Mouse (Mus musculus): ENCODE data around the gene Cdk11b. TPM values are rescaled to one million over a fixed set of nuclear protein-coding genes. Genes with fewer than 3 reads are reported as not detected.
"Not testable (repeated sequence)": the region's sequence is repeated elsewhere in the genome, so short reads cannot be mapped to it uniquely, and the experiment has no call there.

Cdk11b gene
- total RNA-seq, 2 experiments from 2014 or later = 44.8 to 53.9 TPM

GRCm38 (mm10) chr4:155658961-155659360 is 34.3 kb downstream of the Cdk11b start:
- ATAC-seq (replicated peaks; ENCODE audit: poor library complexity, severe bottlenecking) = no peak

- no peak for ATAC-seq (replicated peaks; ENCODE audit: poor library complexity, severe bottlenecking)
These were observed 36.0 kb downstream of the Cdk11b start for GRCm38 (mm10) chr4:155660641-155661040.

GRCm38 (mm10) chr4:155666903-155667302 is 42.2 kb downstream of the Cdk11b start:
- ATAC-seq (replicated peaks; ENCODE audit: poor library complexity, severe bottlenecking) = peak; percentile 17; the same call in 1 of the 2 replicates

- peak; percentile 89 for ATAC-seq (replicated peaks; ENCODE audit: poor library complexity, severe bottlenecking)
These were observed 44.3 kb downstream of the Cdk11b start, which contains the start of gene Mib2 for GRCm38 (mm10) chr4:155668689-155669597. Gene Mib2, minus strand, starts transcription at chr4:155669198.

- no peak for ATAC-seq (replicated peaks; ENCODE audit: poor library complexity, severe bottlenecking)
These were observed 45.0 kb downstream of the Cdk11b start for GRCm38 (mm10) chr4:155669598-155670075.

- not testable (repeated sequence) for ATAC-seq (replicated peaks; ENCODE audit: poor library complexity, severe bottlenecking)
These were observed 45.6 kb downstream of the Cdk11b start for GRCm38 (mm10) chr4:155670236-155670635.

- ATAC-seq (replicated peaks; ENCODE audit: poor library complexity, severe bottlenecking) = no peak
These were observed 47.4 kb downstream of the Cdk11b start for GRCm38 (mm10) chr4:155672082-155672481.

GRCm38 (mm10) chr4:155675991-155676390 is 51.3 kb downstream of the Cdk11b start:
- ATAC-seq (replicated peaks; ENCODE audit: poor library complexity, severe bottlenecking) = peak; percentile 42; the same call in 1 of the 2 replicates

GRCm38 (mm10) chr4:155683670-155684277 is 59.1 kb downstream of the Cdk11b start:
- peak; percentile 63 for ATAC-seq (replicated peaks; ENCODE audit: poor library complexity, severe bottlenecking)

GRCm38 (mm10) chr4:155687764-155688163 is 63.1 kb downstream of the Cdk11b start:
- ATAC-seq (replicated peaks; ENCODE audit: poor library complexity, severe bottlenecking) = not testable (repeated sequence)

- no peak for ATAC-seq (replicated peaks; ENCODE audit: poor library complexity, severe bottlenecking)
These were observed 66.1 kb downstream of the Cdk11b start for GRCm38 (mm10) chr4:155690571-155691375.

- ATAC-seq (replicated peaks; ENCODE audit: poor library complexity, severe bottlenecking) = 0 out of 2 replicates have a peak, but pooled peaks have one; percentile 15
These were observed 67.8 kb downstream of the Cdk11b start for GRCm38 (mm10) chr4:155692421-155692820.

GRCm38 (mm10) chr4:155694111-155694481 is 69.4 kb downstream of the Cdk11b start, which contains the start of gene Fndc10:
Gene Fndc10, plus strand, starts transcription at chr4:155694342.
- ATAC-seq (replicated peaks; ENCODE audit: poor library complexity, severe bottlenecking) = peak; percentile 40

- peak; percentile 83 for ATAC-seq (replicated peaks; ENCODE audit: poor library complexity, severe bottlenecking)
These were observed 70.1 kb downstream of the Cdk11b start for GRCm38 (mm10) chr4:155694482-155695401.

- ATAC-seq (replicated peaks; ENCODE audit: poor library complexity, severe bottlenecking) = no peak
These were observed 70.9 kb downstream of the Cdk11b start for GRCm38 (mm10) chr4:155695531-155696062.

- no peak for ATAC-seq (replicated peaks; ENCODE audit: poor library complexity, severe bottlenecking)
These were observed 71.9 kb downstream of the Cdk11b start for GRCm38 (mm10) chr4:155696261-155697255.

Measured in granulocyte monocyte progenitor cell, adult 5-6 weeks (primary cell).